Comparison of ENCODE assay signal across 25 mouse cellular contexts in genomic region chr7:49291208-49291892, GRCm38 (mm10).
A peak's percentile ranks its signal among the peaks of the same experiment; 100 is the strongest.
DNase-seq lines count a peak whose midpoint lies in the region; ATAC-seq and TF ChIP-seq lines count a peak whose summit lies in the region.
"Had no signal": no experiment of that assay in that cellular context is flagged by ENCODE, and none has a peak within 500 bp of the region (broad histone marks: within the 10 kb centered on the region; RNA-seq: fewer than 3 reads in every experiment).

No protein-coding gene starts in this region.

- no peak overlapping the region for H3K4me2 ChIP-seq in liver, embryonic 11.5 days
- peak overlapping the region; percentile 50 for H3K4me2 ChIP-seq in liver, postnatal 0 days (ENCODE audit: low read depth, low read length)
- H3K4me2 ChIP-seq in stomach, postnatal 0 days (replicated peaks; ENCODE audit: low read depth): no peak overlapping the region
- H3K4me2 ChIP-seq: forebrain, embryonic 13.5 days; heart, embryonic 15.5 days; kidney, embryonic 15.5 days; limb, embryonic 12.5 days; midbrain, embryonic 12.5 days had no signal

- H3K36me3 ChIP-seq in liver, embryonic 11.5 days (ENCODE audit: control insufficient read depth, insufficient read depth, low read length): no peaks in the 10 kb centered on the region
- no peaks in the 10 kb centered on the region for H3K36me3 ChIP-seq in liver, postnatal 0 days (replicated peaks; ENCODE audit: insufficient read depth, low read length)
- H3K36me3 ChIP-seq in stomach, postnatal 0 days (ENCODE audit: control insufficient read depth, insufficient read depth, low read length): no peaks in the 10 kb centered on the region
- H3K36me3 ChIP-seq: kidney, embryonic 15.5 days; limb, embryonic 12.5 days; midbrain, embryonic 12.5 days had no signal

- no peak overlapping the region for H3K27ac ChIP-seq in liver, embryonic 11.5 days (ENCODE audit: low read depth, low read length)
- peak overlapping the region; percentile 51; the same call in 1 of the 2 replicates for H3K27ac ChIP-seq in liver, postnatal 0 days (ENCODE audit: low read depth)
- H3K27ac ChIP-seq in stomach, postnatal 0 days (replicated peaks): no peak overlapping the region
- H3K27ac ChIP-seq: forebrain, embryonic 13.5 days; heart, embryonic 10.5 days; heart, embryonic 15.5 days; kidney, embryonic 15.5 days; left cerebral cortex, adult 2 months; limb, embryonic 12.5 days; midbrain, embryonic 12.5 days had no signal

- TF ChIP-seq EP300 in liver, postnatal 0 days (IDR thresholded peaks at IDR 0.05; ENCODE audit: low read depth): no peak
- TF ChIP-seq EP300 in stomach, postnatal 0 days (optimal IDR thresholded peaks at IDR 0.05): no peak

- H3K9ac ChIP-seq in liver, embryonic 11.5 days (ENCODE audit: low read depth, low read length): no peak overlapping the region
- 0 out of 2 replicates have a peak overlapping the region, but pooled peaks have one; percentile 35 for H3K9ac ChIP-seq in liver, postnatal 0 days (replicated peaks)
- H3K9ac ChIP-seq in stomach, postnatal 0 days (ENCODE audit: low read length): no peak overlapping the region
- H3K9ac ChIP-seq: forebrain, embryonic 13.5 days; heart, embryonic 15.5 days; kidney, embryonic 15.5 days; limb, embryonic 12.5 days; midbrain, embryonic 12.5 days had no signal

- 78% methylated on average over 8 of the region's 8 CpGs for WGBS in liver, embryonic 11.5 days
- WGBS in liver, postnatal 0 days (ENCODE audit: insufficient replicate concordance): 71% methylated on average over 8 of the region's 8 CpGs
- WGBS in stomach, postnatal 0 days: 79% methylated on average over 8 of the region's 8 CpGs

- H3K27me3 ChIP-seq in liver, embryonic 11.5 days (replicated peaks; ENCODE audit: control insufficient read depth, insufficient read depth, low read length): no peaks in the 10 kb centered on the region
- H3K27me3 ChIP-seq in liver, postnatal 0 days (ENCODE audit: insufficient read depth, low read length): no peaks in the 10 kb centered on the region
- H3K27me3 ChIP-seq in stomach, postnatal 0 days (ENCODE audit: control insufficient read depth, insufficient read depth, low read length): no peaks in the 10 kb centered on the region
- H3K27me3 ChIP-seq: forebrain, embryonic 13.5 days; heart, embryonic 15.5 days; kidney, embryonic 15.5 days; limb, embryonic 12.5 days; midbrain, embryonic 12.5 days; Patski had no signal

- no peaks in the 10 kb centered on the region for H3K4me1 ChIP-seq in liver, embryonic 11.5 days (replicated peaks; ENCODE audit: control insufficient read depth, insufficient read depth, low read length)
- H3K4me1 ChIP-seq in liver, postnatal 0 days (ENCODE audit: insufficient read depth): peaks cover 6% of the 10 kb centered on the region
- no peaks in the 10 kb centered on the region for H3K4me1 ChIP-seq in stomach, postnatal 0 days (replicated peaks; ENCODE audit: control insufficient read depth, insufficient read depth)
- H3K4me1 ChIP-seq: forebrain, embryonic 13.5 days; limb, embryonic 12.5 days; midbrain, embryonic 12.5 days had no signal

- ATAC-seq in erythroid progenitor cell, adult 5-6 weeks (replicated peaks; ENCODE audit: low FRiP score, poor library complexity, severe bottlenecking): peak; percentile 65; the same call in 1 of the 2 replicates
- ATAC-seq in liver, embryonic 11.5 days (replicated peaks; ENCODE audit: low FRiP score): 0 out of 2 replicates have a peak, but pooled peaks have one; percentile 15
- ATAC-seq in liver, postnatal 0 days: no peak
- 0 out of 2 replicates have a peak, but pooled peaks have one; percentile 21 for ATAC-seq in stomach, postnatal 0 days (ENCODE audit: low FRiP score, low TSS enrichment)
- ATAC-seq: forebrain, embryonic 13.5 days; hindbrain, embryonic 16.5 days; lung, postnatal 0 days; Patski had no signal

- H3K9me3 ChIP-seq in liver, embryonic 11.5 days (ENCODE audit: control insufficient read depth, low read length): 0 out of 2 replicates have a peak, but pooled peaks cover 2% of the 10 kb centered on the region
- H3K9me3 ChIP-seq in liver, postnatal 0 days (ENCODE audit: low read length): 0 out of 2 replicates have a peak, but pooled peaks cover 6% of the 10 kb centered on the region
- no peaks in the 10 kb centered on the region for H3K9me3 ChIP-seq in stomach, postnatal 0 days (ENCODE audit: control insufficient read depth, low read length)
- H3K9me3 ChIP-seq: forebrain, embryonic 13.5 days; heart, embryonic 10.5 days; heart, embryonic 15.5 days; kidney, embryonic 15.5 days; limb, embryonic 12.5 days; midbrain, embryonic 12.5 days had no signal

- TF ChIP-seq CTCF in liver, postnatal 0 days (IDR thresholded peaks at IDR 0.05; ENCODE audit: low read depth): no peak
- TF ChIP-seq CTCF in stomach, postnatal 0 days (IDR thresholded peaks at IDR 0.05; ENCODE audit: low read depth): no peak

- DNase-seq in liver, embryonic 11.5 days (ENCODE audit: low spot score): no peak
- DNase-seq in liver, postnatal 0 days: no peak
- DNase-seq in stomach, postnatal 0 days (ENCODE audit: low spot score): no peak
- DNase-seq in adrenal gland, adult (ENCODE audit: inconsistent age in 2 of 2, low spot score in 1 of 2): no peak
- no peak for DNase-seq in lung, postnatal 10 days
- DNase-seq in spleen, postnatal 36 days (ENCODE audit: low spot score in 2 of 2): no peak
- DNase-seq: adrenal gland, postnatal 14 days; cerebellum, adult 11 months; cerebellum, adult 9-11 months; gastrocnemius, postnatal 14 days; kidney, postnatal 25 days; lung, adult 18-20 months; thymus, adult 18-20 months; thymus, postnatal 36 days had no signal

- H3K4me3 ChIP-seq in liver, embryonic 11.5 days (ENCODE audit: low read depth, low read length): no peak overlapping the region
- H3K4me3 ChIP-seq in liver, postnatal 0 days (ENCODE audit: low read depth, low read length): peak overlapping the region; percentile 13; the same call in 1 of the 2 replicates
- H3K4me3 ChIP-seq in stomach, postnatal 0 days (ENCODE audit: low read depth, low read length): no peak overlapping the region
- H3K4me3 ChIP-seq: forebrain, embryonic 13.5 days; heart, embryonic 10.5 days; heart, embryonic 15.5 days; kidney, embryonic 15.5 days; left cerebral cortex, adult 2 months; limb, embryonic 12.5 days; midbrain, embryonic 12.5 days had no signal
